Mouse (Mus musculus): Measurements from ENCODE around the gene Paics.

Gene Paics

DNA sequence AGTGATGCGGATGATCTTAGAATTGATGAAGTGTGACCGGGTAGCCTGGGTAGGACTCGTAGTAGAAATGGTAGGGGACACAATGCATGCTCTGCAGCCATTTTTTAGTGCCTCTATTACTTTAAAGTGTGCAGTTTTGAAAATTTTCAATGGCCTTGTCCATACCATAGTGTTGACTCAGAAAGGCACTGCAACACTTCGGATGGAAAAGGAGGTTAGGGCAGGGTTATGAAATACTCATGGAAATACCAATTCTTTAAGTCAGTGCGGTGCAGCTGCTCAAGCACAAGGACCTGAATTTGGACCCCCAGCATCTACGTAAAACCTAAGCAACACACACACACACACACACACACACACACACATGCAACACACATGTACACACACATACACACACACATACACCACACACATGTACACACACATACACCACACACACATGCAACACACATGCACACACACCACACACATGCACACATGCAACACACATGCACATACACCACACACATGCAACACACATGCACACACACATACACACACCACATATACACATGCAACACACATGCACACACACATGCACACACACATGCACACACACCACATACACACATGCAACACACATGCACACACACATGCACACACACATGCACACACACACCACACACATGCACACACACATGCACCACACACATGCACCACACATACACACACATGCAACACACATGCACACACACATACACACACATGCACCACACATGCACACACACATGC, 53.1 kb downstream of the Paics start, which contains the start of gene Arl9:
Gene Arl9 (plus strand): TSS at position 5 of the 771 bp plus-strand sequence.
- in situ Hi-C loops (cut with MboI, MseI), result no loop called here

DNA sequence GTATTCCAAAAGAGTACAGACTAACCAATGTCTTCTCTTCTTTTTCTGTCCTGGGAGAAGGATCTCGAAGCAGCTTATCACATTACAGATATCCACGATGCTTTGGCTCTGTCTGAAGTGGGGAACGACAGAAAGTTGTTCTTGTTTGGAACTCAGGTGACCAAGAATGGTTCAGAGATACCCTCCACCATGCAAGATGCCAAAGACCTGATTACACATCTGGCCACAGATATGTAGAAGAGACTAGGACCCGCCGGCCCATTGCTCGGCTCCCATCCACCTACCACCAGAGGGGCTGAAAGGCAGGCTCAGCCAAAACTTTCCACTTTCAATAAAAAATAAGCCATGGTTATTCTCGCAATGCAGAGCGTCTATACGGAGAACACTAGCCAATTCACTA, 59.2 kb downstream of the Paics start:
- in situ Hi-C loops (cut with MboI, MseI), result no loop called here

DNA sequence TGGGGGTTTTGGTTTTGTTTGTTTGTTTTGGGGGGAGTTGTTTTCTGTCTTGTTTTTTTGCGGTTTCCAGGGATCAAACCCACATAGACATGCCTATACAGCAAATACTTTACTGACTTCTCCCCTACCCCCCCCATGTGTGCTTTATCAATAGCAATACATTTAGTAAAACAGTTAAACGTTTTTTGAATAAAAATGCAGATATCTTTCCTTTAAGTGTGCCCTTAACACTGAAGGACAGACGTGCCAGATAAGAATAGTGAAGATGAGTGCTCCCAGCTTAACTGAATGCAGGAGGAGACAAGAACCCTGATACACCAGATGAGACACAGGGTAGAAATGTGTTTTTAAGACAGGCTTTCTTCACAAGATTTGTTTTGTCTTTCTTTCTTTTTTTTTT, 60.0 kb downstream of the Paics start:
- in situ Hi-C loops (cut with MboI, MseI), result no loop called here

DNA sequence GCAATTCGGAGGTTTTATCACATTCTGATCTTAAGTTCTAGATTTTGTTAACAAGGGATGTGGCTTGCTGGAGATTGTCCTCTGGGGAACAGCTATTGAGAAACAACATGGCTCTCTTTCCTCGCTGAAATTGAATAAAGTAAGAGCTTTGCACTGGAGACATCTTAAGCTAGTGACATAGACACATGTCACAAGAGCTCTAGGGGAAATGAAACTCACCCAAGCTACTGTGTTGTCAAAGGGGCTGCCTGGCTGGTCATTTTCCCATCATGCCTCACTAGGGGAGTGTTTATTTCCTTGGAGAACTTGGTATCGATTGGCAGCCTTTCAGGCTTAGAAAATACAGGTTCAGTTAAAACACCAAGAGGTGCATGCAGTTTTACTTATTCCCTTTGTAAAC, 62.1 kb downstream of the Paics start:
- in situ Hi-C loops (cut with MboI, MseI), result no loop called here

DNA sequence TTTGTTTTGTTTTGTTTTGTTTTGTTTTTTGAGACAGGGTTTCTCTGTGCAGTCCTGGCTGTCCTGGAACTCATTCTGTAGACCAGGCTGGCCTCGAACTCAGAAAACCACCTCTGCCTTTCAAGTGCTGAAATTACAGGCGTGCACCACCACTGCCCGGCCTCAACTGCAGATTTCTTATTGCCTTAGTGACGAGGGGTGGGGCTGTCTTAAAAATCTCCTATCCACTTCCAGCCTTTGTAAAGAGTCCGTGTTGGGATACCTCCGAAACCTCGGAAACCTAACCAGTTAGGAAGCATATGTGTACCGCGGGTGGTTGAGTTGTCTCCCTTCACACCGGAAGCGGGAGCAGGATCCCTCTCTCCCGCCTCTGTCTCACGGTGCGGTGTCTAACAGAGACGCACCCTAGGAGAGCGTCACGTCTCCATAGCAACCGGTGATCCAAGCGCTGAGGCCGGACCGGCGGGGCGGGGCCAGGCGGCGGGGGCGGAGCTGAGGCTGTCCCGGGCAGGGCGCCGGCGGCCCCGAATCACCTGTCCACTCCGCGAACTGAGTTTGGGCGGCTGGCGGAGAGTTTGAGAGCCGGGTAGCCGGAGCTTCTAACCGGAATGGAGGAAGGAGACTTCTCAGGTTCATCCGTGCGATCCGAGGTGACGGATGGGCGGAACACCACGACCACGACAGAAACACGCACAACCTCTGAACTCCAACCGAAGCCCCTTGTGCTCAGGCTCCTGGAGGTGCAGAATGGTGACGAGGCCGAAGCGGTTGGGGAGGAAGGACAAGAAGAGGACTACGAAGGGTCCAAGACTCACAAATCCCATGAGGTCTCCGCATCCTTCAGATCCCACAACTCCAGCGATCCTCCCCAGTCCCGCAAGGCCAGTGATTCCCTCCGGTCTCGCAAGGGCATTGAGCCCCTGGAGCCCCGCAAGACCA, 64.7 kb downstream of the Paics start, which contains the start of gene Thegl:
Gene Thegl (plus strand): TSS at position 480 of the 939 bp plus-strand sequence.
- in situ Hi-C loops (cut with MboI, MseI), result no loop called here

Measured in T-helper 2 cell (primary cell).